Mouse (Mus musculus): ENCODE results near the gene Zfyve9.

The Zfyve9 gene

DNA sequence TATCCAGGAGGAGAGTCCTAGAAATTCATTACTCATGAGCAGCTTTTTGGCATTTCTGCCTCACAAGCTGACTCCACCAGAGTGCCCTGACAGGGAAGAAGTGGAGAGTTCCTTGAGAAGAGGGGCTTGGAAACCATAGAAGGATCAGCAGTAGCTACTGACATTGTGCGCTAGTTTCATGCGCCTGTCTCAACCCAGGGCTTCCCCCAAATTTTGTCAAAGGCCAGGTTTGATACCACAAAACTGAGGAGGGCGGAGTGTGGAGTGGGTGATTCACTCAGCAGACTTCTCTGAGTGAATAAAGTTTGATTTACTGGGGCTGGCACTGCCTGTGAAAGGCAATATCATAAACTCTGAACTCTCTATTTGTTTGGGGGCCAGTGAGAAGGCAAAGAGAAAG is 171.9 kb downstream of the Zfyve9 start:
- no peak for DNase-seq (ENCODE audit: low spot score in 2 of 2)

- no peak for DNase-seq (ENCODE audit: low spot score in 2 of 2)
These were observed 178.7 kb downstream of the Zfyve9 start for GRCm38 (mm10) chr4:108601870-108602269.

GRCm38 (mm10) chr4:108598306-108598705 is 182.3 kb downstream of the Zfyve9 start:
- no peak for DNase-seq (ENCODE audit: low spot score in 2 of 2)

DNA sequence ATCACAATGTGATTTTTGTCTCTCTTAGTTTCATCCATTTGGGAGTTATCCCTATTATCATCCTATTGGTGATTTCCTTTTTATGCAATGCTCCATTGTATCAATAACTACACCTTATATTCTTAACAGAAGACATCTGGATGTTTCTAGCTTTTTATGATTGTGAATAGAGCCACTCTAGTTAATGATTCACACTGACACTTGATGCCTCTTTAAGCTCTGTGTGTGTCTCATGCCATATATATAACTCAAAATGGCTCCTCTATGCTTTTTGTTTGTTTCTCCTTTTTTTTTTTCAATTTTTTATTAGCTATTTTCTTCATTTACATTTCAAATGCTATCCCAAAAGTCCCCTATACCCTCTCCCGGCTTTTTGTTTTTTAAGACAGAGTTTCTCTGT is 184.8 kb downstream of the Zfyve9 start:
- no peak for DNase-seq (ENCODE audit: low spot score in 2 of 2)

GRCm38 (mm10) chr4:108593376-108593775 is 187.2 kb downstream of the Zfyve9 start:
- DNase-seq (ENCODE audit: low spot score in 2 of 2): no peak

Data from spleen, postnatal 4 days (tissue).